8 mouse cellular contexts compared by ENCODE assay signal in genomic region chr11:79237644-79238397, GRCm38 (mm10). TPM values are rescaled to one million over a fixed set of nuclear protein-coding genes. Genes with fewer than 3 reads are reported as not detected.
DNase-seq lines count a peak whose midpoint lies in the region; ATAC-seq lines count a peak whose summit lies in the region.

No protein-coding gene starts in this region.

- H3K9ac ChIP-seq in embryonic facial prominence, embryonic 13.5 days: no peak overlapping the region
- H3K9ac ChIP-seq in intestine, embryonic 14.5 days (ENCODE audit: low read length): no peak overlapping the region
- no peak overlapping the region for H3K9ac ChIP-seq in lung, embryonic 16.5 days (ENCODE audit: low read length)

- no peak overlapping the region for H3K4me2 ChIP-seq in embryonic facial prominence, embryonic 13.5 days
- H3K4me2 ChIP-seq in intestine, embryonic 14.5 days (ENCODE audit: low read length): no peak overlapping the region
- no peak overlapping the region for H3K4me2 ChIP-seq in lung, embryonic 16.5 days (ENCODE audit: low read depth, low read length)

- H3K9me3 ChIP-seq in embryonic facial prominence, embryonic 13.5 days: peaks cover 11% of the 10 kb centered on the region; the same call in 1 of the 2 replicates
- H3K9me3 ChIP-seq in intestine, embryonic 14.5 days (ENCODE audit: control insufficient read depth, low read length): peaks cover 3% of the 10 kb centered on the region; the same call in 1 of the 2 replicates
- H3K9me3 ChIP-seq in lung, embryonic 16.5 days (ENCODE audit: control insufficient read depth, low read length): peaks cover 3% of the 10 kb centered on the region; the same call in 1 of the 2 replicates

- H3K4me1 ChIP-seq in embryonic facial prominence, embryonic 13.5 days: peaks cover 11% of the 10 kb centered on the region
- H3K4me1 ChIP-seq in intestine, embryonic 14.5 days (replicated peaks; ENCODE audit: control insufficient read depth, insufficient read depth, low read length): no peaks in the 10 kb centered on the region
- peaks cover 4% of the 10 kb centered on the region; the same call in 1 of the 2 replicates for H3K4me1 ChIP-seq in lung, embryonic 16.5 days (replicated peaks; ENCODE audit: control insufficient read depth, insufficient read depth, low read length)

- WGBS in embryonic facial prominence, embryonic 13.5 days: 89% methylated on average over 11 of the region's 11 CpGs
- 86% methylated on average over 11 of the region's 11 CpGs for WGBS in intestine, embryonic 14.5 days
- WGBS in lung, embryonic 16.5 days: 59% methylated on average over 11 of the region's 11 CpGs

- H3K27me3 ChIP-seq in embryonic facial prominence, embryonic 13.5 days: no peaks in the 10 kb centered on the region
- H3K27me3 ChIP-seq in intestine, embryonic 14.5 days (replicated peaks; ENCODE audit: control insufficient read depth, insufficient read depth, low read length): no peaks in the 10 kb centered on the region
- no peaks in the 10 kb centered on the region for H3K27me3 ChIP-seq in lung, embryonic 16.5 days (ENCODE audit: control insufficient read depth, insufficient read depth, low read depth, low read length)

- no peak overlapping the region for H3K4me3 ChIP-seq in embryonic facial prominence, embryonic 13.5 days
- no peak overlapping the region for H3K4me3 ChIP-seq in intestine, embryonic 14.5 days (ENCODE audit: low read depth, low read length)
- no peak overlapping the region for H3K4me3 ChIP-seq in lung, embryonic 16.5 days (ENCODE audit: low read length)

- H3K27ac ChIP-seq in embryonic facial prominence, embryonic 13.5 days: peak overlapping the region; percentile 83
- peak overlapping the region; percentile 64; the same call in 1 of the 2 replicates for H3K27ac ChIP-seq in intestine, embryonic 14.5 days (ENCODE audit: low read depth)
- peak overlapping the region; percentile 84 for H3K27ac ChIP-seq in lung, embryonic 16.5 days (ENCODE audit: low read length)

- peak; percentile 50 for DNase-seq in adrenal gland, adult 8-10 months
- no peak for DNase-seq in intestine, embryonic 14.5 days (ENCODE audit: low spot score)
- no peak for DNase-seq in B cell, adult 2 months
- DNase-seq in cerebellum, postnatal 14 days: no peak
- DNase-seq in right cerebral cortex, postnatal 14 days: no peak

- no peak for ATAC-seq in embryonic facial prominence, embryonic 13.5 days (ENCODE audit: insufficient number of reproducible peaks, insufficient read depth, low FRiP score, low TSS enrichment, low read depth)
- ATAC-seq in intestine, embryonic 14.5 days (replicated peaks; ENCODE audit: low FRiP score, low TSS enrichment, low read depth): no peak
- ATAC-seq in lung, embryonic 16.5 days (ENCODE audit: low read depth): peak; percentile 95
- ATAC-seq in erythroid progenitor cell, adult 5-6 weeks (replicated peaks; ENCODE audit: low FRiP score, poor library complexity, severe bottlenecking): no peak

- H3K36me3 ChIP-seq in embryonic facial prominence, embryonic 13.5 days: peaks cover 43% of the 10 kb centered on the region
- peaks cover 53% of the 10 kb centered on the region for H3K36me3 ChIP-seq in intestine, embryonic 14.5 days (ENCODE audit: control insufficient read depth, insufficient read depth, low read length)
- peaks cover 37% of the 10 kb centered on the region for H3K36me3 ChIP-seq in lung, embryonic 16.5 days (ENCODE audit: control insufficient read depth, insufficient read depth, low read length)

RNA-seq across cellular contexts. Expression of gene Wsb1, which starts 16.6 kb away (rescaled TPM):
- 10 to 100 TPM; 37.7 to 96.3 (median 62.2) TPM for total RNA-seq in adrenal gland, adult 8-10 months (2022)
- 339 and 403 TPM in 2 replicates for polyA plus RNA-seq in embryonic facial prominence, embryonic 13.5 days (2015; fragmentation: Nextera tagmentation; extraction: Ambion mirVana)
- 282 and 315 TPM in 2 replicates for polyA plus RNA-seq in intestine, embryonic 14.5 days (2014; fragmentation: Nextera tagmentation; extraction: Ambion mirVana)
- 208 and 222 TPM in 2 replicates for polyA plus RNA-seq in lung, embryonic 16.5 days (2015; fragmentation: Nextera tagmentation; extraction: Ambion mirVana)
- total RNA-seq in erythroid progenitor cell, adult 5-6 weeks (2015; ENCODE audit: low replicate concordance): 60.4 and 62.7 TPM in 2 replicates
- total RNA-seq in erythroid progenitor cell, adult 5-6 weeks (2017; ENCODE audit: low replicate concordance): 29.4 and 45.1 TPM in 2 replicates

RNA-seq across cellular contexts. Expression of gene Gm9964, which starts 58.9 kb away (rescaled TPM):
- total RNA-seq in adrenal gland, adult 8-10 months (2022): not detected
- polyA plus RNA-seq in embryonic facial prominence, embryonic 13.5 days (2015; fragmentation: Nextera tagmentation; extraction: Ambion mirVana): not detected in 2 replicates
- polyA plus RNA-seq in intestine, embryonic 14.5 days (2014; fragmentation: Nextera tagmentation; extraction: Ambion mirVana): not detected in 2 replicates
- not detected in 2 replicates for polyA plus RNA-seq in lung, embryonic 16.5 days (2015; fragmentation: Nextera tagmentation; extraction: Ambion mirVana)
- total RNA-seq in erythroid progenitor cell, adult 5-6 weeks (2015; ENCODE audit: low replicate concordance): not detected in 2 replicates
- not detected in 2 replicates for total RNA-seq in erythroid progenitor cell, adult 5-6 weeks (2017; ENCODE audit: low replicate concordance)
